Mouse (Mus musculus) hindbrain, postnatal 0 days (tissue): ENCODE results near the gene Msn. TPM values are rescaled to one million over a fixed set of nuclear protein-coding genes. Genes with fewer than 3 reads are reported as not detected.

Experiments used
- ATAC-seq: fragments of 200-750 bp; cut with Nextera tagmentation; 2 replicates; pipeline ENCODE4 v1.8.0; 2017; ENCODE audit warnings: mild to moderate bottlenecking, moderate TSS enrichment, moderate library complexity
- DNase-seq: peaks from one replicate; pipeline ENCODE4 v3.0.0-alpha.2; 2015; ENCODE audit warnings: low spot score
- H3K27ac ChIP-seq: fragments of 300-500 bp; sonication (generic); 2 replicates; pipeline ENCODE4 v1.5.1; 2014; ENCODE audit warnings: mild to moderate bottlenecking
- H3K27me3 ChIP-seq: fragments of 300-500 bp; sonication (generic); 2 replicates; pipeline ENCODE4 v1.6.1; 2014; ENCODE audit warnings: low read length, mixed read lengths; ENCODE audit not compliant: insufficient read depth
- H3K36me3 ChIP-seq: fragments of 300-500 bp; sonication (generic); 2 replicates; pipeline ENCODE4 v1.6.1; 2014; ENCODE audit warnings: low read length, mixed read lengths; ENCODE audit not compliant: insufficient read depth
- H3K4me1 ChIP-seq: fragments of 300-500 bp; sonication (generic); 2 replicates; pipeline ENCODE4 v1.6.1; 2014; ENCODE audit warnings: antibody characterized with exemption, low read length, mixed read lengths; ENCODE audit not compliant: insufficient read depth
- H3K4me2 ChIP-seq: fragments of 300-500 bp; sonication (generic); 2 replicates; pipeline ENCODE4 v1.6.1; 2014; ENCODE audit warnings: low read depth, mild to moderate bottlenecking, low read length, moderate library complexity, mixed read lengths
- H3K4me3 ChIP-seq: fragments of 300-500 bp; sonication (generic); 2 replicates; pipeline ENCODE4 v1.5.1; 2014; ENCODE audit warnings: low read length
- H3K9ac ChIP-seq: fragments of 300-500 bp; sonication (generic); replicated peaks from 2 replicates; pipeline ENCODE4 v1.6.1; 2014; ENCODE audit warnings: mild to moderate bottlenecking, low read length, moderate library complexity, mixed read lengths
- H3K9me3 ChIP-seq: fragments of 300-500 bp; sonication (generic); 2 replicates; pipeline ENCODE4 v1.6.1; 2016; ENCODE audit warnings: low read length, mixed read lengths
- CTCF ChIP-seq: IDR thresholded peaks from 2 replicates; pipeline ENCODE4 v1.5.1; 2016; ENCODE audit warnings: antibody characterized with exemption, control low read depth, low read depth
- WGBS: fragments of 180-500 bp; shearing (Covaris S2); extraction: QIAGEN DNeasy Blood & Tissue Kit; methylation state at CpG from one replicate; pipeline ENCODE4 v1.1.7; 2014; 5-methylcytosine and 5-hydroxymethylcytosine counted together
- polyA plus RNA-seq: library from polyadenylated mRNA; unstranded; fragments of >200 nt; fragmentation: Nextera tagmentation; extraction: Ambion mirVana; gene quantifications from 2 replicates; pipeline ENCODE4 v1.2.1, GENCODE M21; 2015
- total RNA-seq: library from RNA; depleted of rRNA; stranded (reverse); fragments of >200 nt; gene quantifications from 2 replicates; pipeline ENCODE4 v1.2.3, GENCODE M21; 2014

The Msn gene
- total and polyA plus RNA-seq, 2 experiments from 2014 or later: 23.7 to 31.6 TPM

GRCm38 (mm10) chrX:96099003-96099402 is 3.2 kb downstream of the Msn start:
- Histone ChIP-seq H3K4me1 (no peaks in the 10 kb centered on the region), H3K9ac (no peak overlapping the region), H3K4me2 (no peak overlapping the region), H3K27me3 (no peaks in the 10 kb centered on the region), H3K4me3 (no peak overlapping the region), H3K9me3 (no peaks in the 10 kb centered on the region), H3K27ac (no peak overlapping the region), H3K36me3 (no peaks in the 10 kb centered on the region)
- 68% methylated on average over 2 of the region's 2 CpGs for WGBS
- no peak for ATAC-seq
- TF ChIP-seq CTCF: no peak
- no peak for DNase-seq

GRCm38 (mm10) chrX:96107427-96108291 is 11.8 kb downstream of the Msn start:
- no peak for ATAC-seq
- Histone ChIP-seq H3K36me3 (no peaks in the 10 kb centered on the region), H3K4me2 (no peak overlapping the region), H3K27me3 (no peaks in the 10 kb centered on the region), H3K4me3 (no peak overlapping the region), H3K27ac (no peak overlapping the region), H3K4me1 (no peaks in the 10 kb centered on the region), H3K9me3 (no peaks in the 10 kb centered on the region), H3K9ac (no peak overlapping the region)
- DNase-seq: peak; percentile 20
- 59% methylated on average over 3 of the region's 3 CpGs for WGBS
- no peak for TF ChIP-seq CTCF

DNA sequence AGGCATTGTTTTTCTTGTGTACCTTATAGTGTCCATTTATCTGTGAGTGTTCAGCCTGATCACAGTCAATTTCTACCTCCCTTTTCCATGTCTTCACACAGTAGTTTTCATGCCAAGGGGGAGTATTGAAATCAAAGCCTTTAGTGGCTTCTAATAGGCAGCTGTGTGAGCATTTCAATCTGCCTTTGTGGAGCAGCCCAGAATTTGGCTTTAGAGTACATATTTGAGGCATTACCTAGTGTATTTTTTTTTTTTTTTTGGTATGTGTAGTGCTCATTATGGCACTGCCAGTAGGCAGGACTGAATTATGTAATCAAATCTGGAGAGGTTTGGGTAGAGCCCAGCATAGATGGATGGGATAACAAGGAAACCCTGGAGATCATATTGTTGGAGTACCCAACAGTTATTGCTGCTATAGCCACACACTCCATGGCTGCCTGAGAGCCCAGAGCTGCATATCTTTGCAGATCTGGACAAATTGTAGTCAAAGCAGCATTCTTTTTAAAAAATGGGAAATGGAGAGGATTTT is 17.3 kb downstream of the Msn start:
- DNase-seq: no peak
- TF ChIP-seq CTCF: no peak

GRCm38 (mm10) chrX:96115501-96115900 is 19.7 kb downstream of the Msn start:
- H3K4me1 ChIP-seq: no peaks in the 10 kb centered on the region
- no peak overlapping the region for H3K4me3 ChIP-seq
- TF ChIP-seq CTCF: no peak
- no peak overlapping the region for H3K4me2 ChIP-seq
- ATAC-seq (no peak), DNase-seq (no peak)
- H3K27me3 ChIP-seq: no peaks in the 10 kb centered on the region
- no peaks in the 10 kb centered on the region for H3K36me3 ChIP-seq
- no peak overlapping the region for H3K27ac ChIP-seq
- H3K9me3 ChIP-seq: no peaks in the 10 kb centered on the region
- H3K9ac ChIP-seq: no peak overlapping the region

More for the DNA sequence above, 17.3 kb downstream of the Msn start:
- Histone ChIP-seq H3K36me3 (no peaks in the 10 kb centered on the region), H3K27me3 (no peaks in the 10 kb centered on the region), H3K9ac (no peak overlapping the region), H3K4me1 (no peaks in the 10 kb centered on the region), H3K4me2 (no peak overlapping the region), H3K27ac (no peak overlapping the region), H3K9me3 (no peaks in the 10 kb centered on the region), H3K4me3 (no peak overlapping the region)
- no peak for ATAC-seq

DNA sequence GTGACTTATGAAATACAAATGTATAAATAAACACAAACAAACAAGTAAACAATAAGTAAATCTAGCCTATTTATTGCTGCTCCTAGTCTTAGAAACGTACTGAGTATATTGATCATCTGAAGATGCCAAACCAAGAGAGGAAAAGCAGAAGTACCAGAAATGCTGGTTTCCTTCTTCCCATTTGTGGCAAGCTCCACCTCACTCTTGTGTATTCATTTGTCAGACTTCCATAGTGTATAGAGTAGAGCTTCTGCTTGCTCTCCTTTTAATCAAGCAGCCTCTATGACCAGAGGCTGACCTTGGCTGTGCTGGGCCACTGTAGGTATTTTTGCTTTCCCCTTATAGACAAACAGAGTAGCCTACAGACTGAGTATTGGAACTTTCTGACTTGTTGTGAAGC is 21.5 kb downstream of the Msn start:
- H3K27me3 ChIP-seq: no peaks in the 10 kb centered on the region
- H3K36me3 ChIP-seq: no peaks in the 10 kb centered on the region
- H3K4me3 ChIP-seq: no peak overlapping the region
- H3K9ac ChIP-seq: no peak overlapping the region
- WGBS: 74% methylated on average over 1 of the region's 1 CpGs
- no peaks in the 10 kb centered on the region for H3K9me3 ChIP-seq
- no peak overlapping the region for H3K4me2 ChIP-seq
- no peak for DNase-seq
- H3K27ac ChIP-seq: no peak overlapping the region
- H3K4me1 ChIP-seq: no peaks in the 10 kb centered on the region
- no peak for TF ChIP-seq CTCF
- no peak for ATAC-seq

DNA sequence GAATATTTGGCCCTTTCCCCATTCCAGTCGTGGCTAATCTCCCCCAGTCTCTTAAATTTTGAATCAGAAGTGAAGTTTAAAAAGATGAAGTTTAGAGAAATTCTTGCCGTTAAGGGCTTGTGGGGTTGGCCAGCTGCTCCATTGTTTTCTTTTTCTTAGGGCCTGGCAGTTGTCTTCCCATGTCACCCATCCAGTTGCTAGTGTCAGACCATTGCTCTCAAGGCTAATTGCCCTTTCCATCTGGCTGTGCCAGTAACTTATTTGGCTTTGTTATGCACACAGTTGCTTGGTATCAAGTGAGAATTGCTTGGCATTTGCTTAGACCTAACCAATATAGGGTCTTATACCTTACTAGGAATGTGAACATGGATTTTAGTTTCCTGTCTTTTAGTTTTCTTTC is 24.2 kb downstream of the Msn start:
- no peak for ATAC-seq
- WGBS: 63% methylated on average over 2 of the region's 2 CpGs

DNA sequence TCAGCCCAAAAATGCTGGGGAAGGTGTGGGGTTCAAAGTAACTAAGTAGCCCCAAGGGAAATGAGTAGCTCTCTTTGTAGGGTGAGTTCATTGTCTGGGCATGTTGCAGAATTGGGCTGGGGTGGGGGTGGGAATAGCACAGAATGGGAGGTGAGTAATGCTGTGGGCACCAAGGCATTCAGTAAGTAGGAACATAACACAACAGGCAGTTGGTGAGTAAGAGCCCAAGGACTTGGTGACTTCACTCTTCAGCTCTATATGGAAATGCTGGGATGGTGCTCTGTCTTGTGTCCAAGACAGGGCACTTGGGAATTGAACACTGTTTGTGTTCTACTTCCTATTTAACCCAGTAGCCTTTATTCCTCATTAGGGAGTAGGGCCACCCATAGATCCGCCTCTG is 26.1 kb downstream of the Msn start:
- WGBS: 79% methylated on average over 1 of the region's 1 CpGs
- Histone ChIP-seq H3K9ac (no peak overlapping the region), H3K36me3 (no peaks in the 10 kb centered on the region), H3K4me1 (no peaks in the 10 kb centered on the region), H3K4me2 (no peak overlapping the region), H3K27me3 (no peaks in the 10 kb centered on the region), H3K27ac (no peak overlapping the region), H3K4me3 (no peak overlapping the region), H3K9me3 (no peaks in the 10 kb centered on the region)
- DNase-seq: no peak
- no peak for ATAC-seq
- no peak for TF ChIP-seq CTCF

More for the DNA sequence above, 24.2 kb downstream of the Msn start:
- H3K9ac ChIP-seq: no peak overlapping the region
- H3K4me1 ChIP-seq: no peaks in the 10 kb centered on the region
- no peaks in the 10 kb centered on the region for H3K9me3 ChIP-seq
- H3K27ac ChIP-seq: no peak overlapping the region
- H3K4me2 ChIP-seq: no peak overlapping the region
- no peak for DNase-seq
- H3K27me3 ChIP-seq: no peaks in the 10 kb centered on the region
- no peaks in the 10 kb centered on the region for H3K36me3 ChIP-seq
- H3K4me3 ChIP-seq: no peak overlapping the region
- TF ChIP-seq CTCF: no peak
